Mouse (Mus musculus): ENCODE data around the gene Sub1.

GRCm38 (mm10) chr15:12039256-12039655 is 42.5 kb upstream of the Sub1 start:
- TF ChIP-seq CTCF (IDR thresholded peaks at IDR 0.05; ENCODE audit: extremely low read depth, insufficient read length, insufficient replicate concordance, low read depth, low read length), result no peak
- TF ChIP-seq POLR2A (IDR thresholded peaks at IDR 0.05; ENCODE audit: low read depth, low read length), result no peak
